In genomic region chr4:62693839-62694238, GRCm38 (mm10) we compare ENCODE assay signal across 8 mouse cellular contexts.
DNase-seq lines count a peak whose midpoint lies in the region; ATAC-seq and TF ChIP-seq lines count a peak whose summit lies in the region.

No protein-coding gene starts in this region.

- peak overlapping the region; percentile 84 for H3K27ac ChIP-seq in gastrocnemius, adult 2 months
- H3K27ac ChIP-seq in forebrain, postnatal 0 days (ENCODE audit: low read depth, low read length), result no peak overlapping the region
- no peak overlapping the region for H3K27ac ChIP-seq in limb, embryonic 11.5 days (replicated peaks; ENCODE audit: low read depth, low read length)

- intact Hi-C loops in gastrocnemius, adult 2 months (cut with DNase I), result loop anchor here (5.0 kb wide), 1 partner anchor 77 kb away; no protein-coding TSS in a partner anchor

- H3K4me2 ChIP-seq in forebrain, postnatal 0 days (ENCODE audit: low read depth), result no peak overlapping the region
- no peak overlapping the region for H3K4me2 ChIP-seq in limb, embryonic 11.5 days (ENCODE audit: low read depth, severe bottlenecking)

- TF ChIP-seq CTCF in gastrocnemius, adult 2 months (IDR thresholded peaks at IDR 0.05), result peak; percentile 66
- TF ChIP-seq CTCF in forebrain, postnatal 0 days (IDR thresholded peaks at IDR 0.05; ENCODE audit: low read depth), result peak; percentile 57

- no peak overlapping the region for H3K9ac ChIP-seq in forebrain, postnatal 0 days
- H3K9ac ChIP-seq in limb, embryonic 11.5 days (ENCODE audit: low read length), result no peak overlapping the region

- H3K27me3 ChIP-seq in forebrain, postnatal 0 days (ENCODE audit: insufficient read depth, low read length), result no peaks in the 10 kb centered on the region
- H3K27me3 ChIP-seq in limb, embryonic 11.5 days (ENCODE audit: control insufficient read depth, insufficient read depth, low read length), result no peaks in the 10 kb centered on the region

- peak; percentile 64 for DNase-seq in gastrocnemius, adult 2 months
- DNase-seq in gastrocnemius, adult 8-10 months (ENCODE audit: low spot score in 2 of 2), result no peak
- DNase-seq in urinary bladder, postnatal 14 days (ENCODE audit: low spot score), result peak; percentile 65
- no peak for DNase-seq in urinary bladder, adult 2 months (ENCODE audit: low spot score)
- DNase-seq in forebrain, postnatal 0 days, result peak; percentile 45
- DNase-seq in limb, embryonic 11.5 days (ENCODE audit: low spot score), result peak; percentile 76
- DNase-seq in retina, embryonic 14.5 days (ENCODE audit: low spot score), result peak; percentile 72
- no peak for DNase-seq in right cerebral cortex, postnatal 25 days

- H3K4me1 ChIP-seq in forebrain, postnatal 0 days (ENCODE audit: insufficient read depth), result 0 out of 2 replicates have a peak, but pooled peaks cover 3% of the 10 kb centered on the region
- H3K4me1 ChIP-seq in limb, embryonic 11.5 days (ENCODE audit: control insufficient read depth, insufficient read depth, low read length), result peaks cover 12% of the 10 kb centered on the region

- no peaks in the 10 kb centered on the region for H3K9me3 ChIP-seq in forebrain, postnatal 0 days (ENCODE audit: low read length)
- H3K9me3 ChIP-seq in limb, embryonic 11.5 days (ENCODE audit: control insufficient read depth, low read length), result no peaks in the 10 kb centered on the region

- H3K36me3 ChIP-seq in forebrain, postnatal 0 days (ENCODE audit: insufficient read depth), result peaks cover 12% of the 10 kb centered on the region; the same call in 1 of the 2 replicates
- H3K36me3 ChIP-seq in limb, embryonic 11.5 days (ENCODE audit: control insufficient read depth, insufficient read depth, low read length), result peaks cover 3% of the 10 kb centered on the region; the same call in 1 of the 2 replicates

- ATAC-seq in forebrain, postnatal 0 days, result peak; percentile 20; the same call in 1 of the 2 replicates
- ATAC-seq in limb, embryonic 11.5 days (ENCODE audit: insufficient number of reproducible peaks, low FRiP score, low TSS enrichment, low read depth), result no peak

- WGBS in forebrain, postnatal 0 days, result 41% methylated on average over 10 of the region's 10 CpGs
- 39% methylated on average over 10 of the region's 10 CpGs for WGBS in limb, embryonic 11.5 days

- no peak overlapping the region for H3K4me3 ChIP-seq in gastrocnemius, adult 2 months
- H3K4me3 ChIP-seq in forebrain, postnatal 0 days (ENCODE audit: low read depth, low read length), result no peak overlapping the region
- H3K4me3 ChIP-seq in limb, embryonic 11.5 days (ENCODE audit: low read depth, low read length), result no peak overlapping the region

Comparison
In these comparisons a context has a peak if more than half of its experiments do, and no peak if none do; other contexts are left out.
1. DNase-seq: peak in gastrocnemius, adult 2 months (single experiment), urinary bladder, postnatal 14 days (single experiment), forebrain, postnatal 0 days (single experiment), limb, embryonic 11.5 days (single experiment) and retina, embryonic 14.5 days (single experiment); none in gastrocnemius, adult 8-10 months (0 of 2), urinary bladder, adult 2 months (single experiment) and right cerebral cortex, postnatal 25 days (single experiment).